Mouse (Mus musculus) stomach, postnatal 0 days (tissue): ENCODE measurements around the gene Fcgr2b.

Experiments
- CTCF ChIP-seq: IDR thresholded peaks from 2 replicates; pipeline ENCODE4 v1.5.1; 2016; ENCODE audit warnings: antibody characterized with exemption, low read depth, mild to moderate bottlenecking, moderate library complexity
- EP300 ChIP-seq: optimal IDR thresholded peaks from 2 replicates; pipeline ENCODE3; 2016; ENCODE audit warnings: antibody characterized with exemption

DNA sequence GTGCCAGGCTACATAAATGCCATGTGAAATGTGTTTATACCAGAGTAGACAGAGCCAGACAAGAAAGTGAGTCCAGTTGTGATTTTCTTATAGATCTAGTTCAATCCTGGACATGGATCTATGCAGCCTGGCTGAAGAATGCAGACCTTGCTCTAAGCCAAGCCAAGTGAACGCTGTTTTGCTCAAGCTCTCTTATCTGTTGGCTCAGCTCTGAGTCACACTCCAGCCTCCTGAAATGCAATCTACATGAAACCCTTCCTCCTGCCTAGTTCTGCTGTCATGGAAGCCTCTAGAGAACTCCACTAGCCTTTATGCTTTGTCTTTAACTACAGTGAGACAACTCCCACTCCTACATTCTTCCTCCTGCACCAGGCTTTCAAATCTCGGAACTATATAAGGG, 14.0 kb downstream of the Fcgr2b start:
- no peak for TF ChIP-seq CTCF
- no peak for TF ChIP-seq EP300
